Mouse (Mus musculus) frontal cortex, postnatal 10 days (tissue): ENCODE measurements around the gene Glra3.

Experiments
- DNase-seq, 2 experiments: peaks; one replicate each; pipeline ENCODE4 v3.0.0; 2022; ENCODE audit warnings: low spot score in 2 of 2, mixed read lengths in 1 of 2

Glra3 gene

DNA sequence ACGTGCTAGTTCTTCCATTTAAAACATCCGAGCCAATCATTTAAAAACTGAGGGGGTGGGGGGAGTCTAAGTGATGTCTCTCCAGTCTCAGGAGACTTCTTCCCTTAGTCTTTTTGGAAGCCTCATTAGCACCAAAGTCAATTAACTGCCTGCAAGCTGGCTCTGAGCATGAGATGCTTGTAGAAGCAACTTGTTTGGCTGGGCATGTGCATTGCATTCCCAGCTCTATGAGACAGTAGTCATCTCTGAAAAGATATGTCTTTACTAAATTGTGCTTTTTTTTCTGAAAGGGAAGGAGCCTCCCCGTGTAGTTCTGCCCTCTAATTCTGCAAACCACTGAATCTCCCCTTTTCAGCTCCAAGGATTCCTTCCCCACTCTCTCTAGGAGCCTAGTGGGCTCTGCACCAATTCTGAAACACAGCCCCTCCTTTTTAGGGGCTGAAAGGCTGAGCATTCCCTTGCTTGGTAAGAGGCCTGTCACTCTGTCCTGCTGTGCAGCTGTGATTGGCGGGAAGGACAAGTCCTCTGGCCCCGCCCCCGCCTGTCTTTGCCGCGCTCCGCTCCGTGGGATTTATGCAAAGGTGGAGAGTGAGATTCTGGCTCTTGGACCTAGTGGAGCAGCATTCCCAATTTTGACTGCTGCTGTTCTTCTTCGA, at the start of gene Glra3:
Gene Glra3, plus strand, starts transcription at position 591 of the 656 bp plus-strand sequence.
- DNase-seq = peak; percentile 22 to 45

DNA sequence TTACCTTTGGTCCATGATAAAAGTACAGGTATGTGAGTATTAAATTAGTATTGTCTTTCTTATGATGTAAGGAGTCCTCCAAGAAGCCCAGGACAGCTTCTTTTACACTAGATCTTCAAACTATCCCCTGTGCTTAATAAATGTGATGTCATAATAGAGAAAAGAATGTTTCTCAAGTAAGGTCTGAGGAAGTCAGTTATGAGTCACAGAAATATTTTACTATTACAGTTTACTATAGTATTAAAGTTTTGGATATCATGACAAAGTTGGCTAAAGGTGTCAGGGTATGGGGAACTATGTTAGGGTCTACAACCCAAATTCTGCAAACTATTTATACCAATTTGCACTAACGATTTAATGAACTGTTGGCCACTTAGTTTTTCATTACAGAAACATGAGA, 33.4 kb upstream of the Glra3 start, which contains the start of gene Adam29:
Gene Adam29, minus strand, starts transcription at position 101 of the 400 bp plus-strand sequence.
- no peak for DNase-seq

DNA sequence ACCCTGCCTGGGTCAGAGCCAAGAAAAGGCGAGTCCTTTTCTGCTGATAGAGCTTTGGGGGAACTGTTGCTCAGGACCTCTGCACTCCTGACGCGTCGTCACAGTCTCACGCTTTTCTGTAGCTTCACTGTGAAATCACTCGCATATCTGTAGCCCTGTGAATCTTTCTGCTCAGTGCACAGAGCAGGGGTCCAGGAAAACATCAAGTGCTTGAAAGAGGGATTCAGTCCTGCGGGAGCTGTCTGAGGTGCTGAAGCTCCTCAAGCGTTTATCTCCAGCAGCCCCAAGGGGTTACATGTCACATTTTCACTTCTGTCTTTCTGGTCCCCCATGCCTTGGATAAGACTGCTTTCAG, 243 bp downstream of the Glra3 start:
- DNase-seq = peak in 1 of 2 experiments; percentile 7

DNA sequence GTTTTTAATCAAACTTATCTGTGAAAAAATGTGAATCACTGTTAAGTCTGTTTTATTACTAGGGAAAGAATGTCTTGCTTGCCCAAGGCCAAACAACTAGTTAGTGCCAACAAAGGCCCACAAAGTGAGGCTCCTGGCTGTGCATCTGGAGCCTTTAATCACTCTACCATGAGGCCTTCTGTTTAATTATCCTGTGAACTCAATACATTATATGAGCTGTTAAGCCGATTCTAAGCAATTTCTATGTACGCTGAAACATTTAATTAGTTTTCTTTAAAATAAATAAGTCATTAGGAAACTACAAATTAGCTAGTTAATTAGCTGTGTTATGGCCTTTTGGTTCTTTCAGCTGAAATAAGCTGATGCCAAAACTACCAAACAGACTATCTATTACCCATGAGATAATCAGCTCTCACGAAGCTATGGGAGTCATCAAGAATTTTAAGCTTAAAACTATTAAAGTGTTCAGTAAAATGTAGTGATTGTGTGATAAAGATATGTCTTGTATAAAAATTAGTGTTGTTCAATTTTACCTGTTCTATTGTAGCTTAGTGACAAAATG, 24.6 kb downstream of the Glra3 start:
- no peak for DNase-seq

DNA sequence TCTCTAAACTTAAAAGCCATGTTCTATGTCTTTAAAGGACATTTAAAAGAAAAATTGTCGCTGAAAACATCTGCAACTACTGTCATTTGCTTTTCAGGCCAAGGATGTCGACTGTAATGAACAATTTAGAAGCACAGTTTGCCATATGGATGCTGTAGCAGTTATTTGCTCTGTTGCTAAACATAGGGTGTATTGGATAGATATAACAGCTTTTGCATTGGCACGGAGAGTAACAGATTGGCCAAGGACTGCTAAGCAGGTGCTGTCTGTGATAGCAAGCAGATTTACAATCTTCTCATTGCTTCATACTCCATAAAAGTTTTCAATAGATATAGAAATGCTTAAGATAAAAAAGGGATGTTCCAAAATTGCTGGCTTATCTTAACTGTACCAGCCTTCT, 57.6 kb downstream of the Glra3 start:
- peak; percentile 5 to 7 for DNase-seq

DNA sequence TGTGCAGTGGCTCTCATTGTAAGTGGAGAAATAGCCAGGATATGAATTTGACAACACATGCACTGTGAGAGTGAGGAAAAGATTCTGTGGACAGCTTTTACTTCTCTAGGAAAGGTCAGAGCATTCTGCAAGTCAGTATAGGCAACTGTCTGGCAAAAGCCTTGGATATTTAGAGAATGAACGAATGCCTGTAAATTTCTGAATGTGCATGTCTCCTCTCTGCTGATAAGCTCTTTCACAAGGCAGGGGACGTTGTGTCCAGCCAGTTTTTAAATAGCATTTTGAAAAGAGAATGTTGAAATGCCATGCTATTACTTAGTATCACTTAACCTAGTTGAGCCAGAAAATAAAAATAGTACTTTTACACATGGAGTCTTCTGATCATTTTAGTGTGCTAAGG, 114.1 kb downstream of the Glra3 start:
- no peak for DNase-seq

DNA sequence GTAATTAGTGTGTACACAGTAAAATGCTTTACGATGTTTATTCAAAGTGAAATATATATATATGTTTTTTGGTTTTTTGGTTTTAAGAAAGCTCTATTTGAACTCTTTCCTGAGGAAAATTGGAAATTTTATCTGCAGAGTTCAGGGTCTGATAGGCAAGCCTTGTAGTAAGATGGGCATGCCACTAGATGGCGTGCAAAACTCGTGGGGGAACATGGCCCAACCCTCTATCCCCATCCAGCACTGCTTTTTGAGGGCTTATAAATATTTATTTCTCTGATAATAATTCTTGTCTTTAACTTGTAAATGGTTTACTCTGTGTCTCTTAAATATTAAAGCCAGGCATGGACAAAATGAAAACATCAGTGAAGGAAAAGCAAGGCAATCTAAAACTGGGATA, 122.8 kb downstream of the Glra3 start:
- DNase-seq = peak in 1 of 2 experiments; percentile 13

DNA sequence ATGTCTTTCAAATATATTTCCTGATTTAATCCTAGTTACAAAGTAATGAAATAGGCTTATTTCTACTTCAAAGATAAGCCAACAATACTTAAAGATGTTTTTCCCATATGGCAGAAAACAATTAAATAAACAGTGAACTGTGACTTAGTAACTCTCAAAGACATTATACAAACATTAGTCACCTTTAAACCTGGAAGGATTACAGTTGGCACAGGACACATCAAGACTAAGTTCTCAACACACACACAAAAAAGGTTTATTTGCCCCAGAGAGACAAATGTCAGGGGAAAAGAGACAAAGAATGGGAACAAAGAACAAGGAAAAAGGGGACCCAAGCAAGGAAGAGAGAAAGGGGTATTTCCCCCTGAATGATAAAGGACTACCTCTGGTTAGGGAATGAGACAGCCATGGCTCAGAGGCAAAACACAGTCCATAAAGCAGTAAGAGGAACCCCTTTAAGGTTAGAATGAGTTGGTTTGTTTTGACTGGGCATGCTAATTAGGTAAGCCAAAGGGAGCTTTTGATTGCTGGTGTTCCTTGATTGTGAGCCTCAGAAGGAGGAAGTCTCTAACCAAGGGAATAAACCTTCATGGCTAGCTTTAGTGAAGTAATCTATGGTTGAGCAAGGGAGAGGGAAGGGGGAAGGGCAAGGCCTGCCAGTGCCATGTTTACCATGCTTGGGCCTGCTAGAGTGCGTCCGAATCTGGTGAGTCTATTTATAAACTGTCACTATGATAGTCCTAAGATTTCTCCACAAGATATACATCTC, 130.4 kb downstream of the Glra3 start:
- no peak for DNase-seq

DNA sequence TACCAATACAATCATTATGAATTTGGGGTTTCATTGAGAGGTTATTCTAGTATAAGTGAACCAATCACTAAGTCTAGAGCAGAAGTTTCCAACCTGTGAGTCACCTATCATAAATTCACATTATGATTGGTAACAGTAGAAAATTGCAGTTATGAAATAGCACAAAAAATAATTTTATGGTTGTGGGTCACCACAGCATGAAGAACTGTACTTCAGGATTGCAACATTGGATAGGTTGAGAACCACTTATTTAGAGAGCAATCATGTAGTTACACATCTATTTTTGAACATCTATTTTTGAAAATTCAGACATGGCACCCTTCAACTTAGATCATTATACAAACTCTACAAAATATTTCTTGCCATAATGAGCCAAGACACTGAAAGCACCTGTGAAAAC, 143.4 kb downstream of the Glra3 start:
- no peak for DNase-seq

DNA sequence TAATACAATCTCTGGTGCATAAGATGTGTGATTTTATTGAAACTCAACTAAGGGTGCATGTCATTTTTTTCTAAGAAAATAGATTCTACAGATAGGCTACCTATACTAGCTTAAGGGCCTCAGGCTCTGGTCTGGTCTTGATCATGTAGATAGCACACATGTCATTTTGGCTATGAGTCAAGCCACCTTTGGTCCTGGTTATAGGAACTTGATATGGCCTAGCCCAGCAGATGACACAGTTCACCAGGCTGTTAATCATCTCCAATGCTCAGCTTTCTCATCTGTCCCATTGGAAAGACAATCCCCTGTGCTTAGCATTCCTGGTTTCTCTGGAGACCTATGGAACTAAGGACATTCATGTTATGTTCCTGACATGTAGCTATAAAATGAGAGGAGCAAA, 154.1 kb downstream of the Glra3 start:
- DNase-seq = no peak

DNA sequence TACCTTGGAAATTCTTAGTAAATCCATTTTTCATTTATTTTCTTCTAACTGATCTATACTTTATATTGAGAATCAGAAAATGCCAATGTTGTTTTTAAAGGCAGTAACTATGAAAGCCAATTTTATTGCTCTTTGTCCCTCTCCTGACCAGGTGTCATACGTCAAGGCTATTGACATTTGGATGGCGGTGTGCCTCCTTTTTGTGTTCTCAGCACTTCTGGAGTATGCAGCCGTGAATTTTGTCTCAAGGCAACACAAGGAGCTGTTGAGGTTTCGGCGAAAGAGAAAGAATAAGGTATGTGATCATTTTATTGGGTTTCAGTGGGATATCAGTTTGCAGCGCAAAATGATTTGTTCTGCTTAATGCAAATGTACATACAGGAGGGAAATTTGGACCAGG, 170.0 kb downstream of the Glra3 start:
- DNase-seq = no peak

DNA sequence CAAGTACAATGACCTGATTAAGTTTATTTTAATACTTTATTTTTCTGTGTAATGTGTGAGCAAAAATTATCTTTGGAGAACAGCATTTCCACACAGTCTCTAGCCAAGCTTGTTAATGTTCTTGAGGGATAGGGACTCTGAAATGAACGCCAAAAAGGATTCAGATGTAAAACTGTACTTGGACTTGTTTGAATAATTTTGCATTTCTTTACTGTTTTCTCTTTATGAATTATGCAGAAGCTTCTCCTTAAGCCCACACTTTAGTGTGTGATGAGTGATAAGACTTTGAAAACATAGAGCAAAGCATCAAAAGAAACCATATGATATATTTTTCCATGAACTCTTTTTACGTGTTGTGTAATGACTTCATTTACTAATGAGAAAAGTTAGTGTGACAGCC, 189.1 kb downstream of the Glra3 start:
- no peak for DNase-seq

DNA sequence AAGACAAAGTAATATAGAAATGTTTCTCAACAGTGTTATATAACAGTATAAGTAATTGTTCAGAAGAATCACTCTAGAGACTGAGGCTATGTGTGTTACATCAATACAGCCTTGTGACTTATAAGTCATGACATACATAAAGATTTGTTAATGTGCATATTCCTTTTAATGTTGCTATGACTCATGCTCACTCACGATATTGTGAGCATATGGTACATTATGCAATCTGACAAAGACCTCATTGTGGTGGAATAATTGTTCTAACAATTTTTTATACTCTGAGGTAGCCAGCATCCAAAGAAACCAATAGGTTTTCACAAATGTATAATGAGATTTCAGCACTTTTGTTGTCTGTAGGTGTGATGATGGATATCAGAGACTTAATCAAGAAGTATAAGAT, 210.4 kb downstream of the Glra3 start:
- DNase-seq = no peak

DNA sequence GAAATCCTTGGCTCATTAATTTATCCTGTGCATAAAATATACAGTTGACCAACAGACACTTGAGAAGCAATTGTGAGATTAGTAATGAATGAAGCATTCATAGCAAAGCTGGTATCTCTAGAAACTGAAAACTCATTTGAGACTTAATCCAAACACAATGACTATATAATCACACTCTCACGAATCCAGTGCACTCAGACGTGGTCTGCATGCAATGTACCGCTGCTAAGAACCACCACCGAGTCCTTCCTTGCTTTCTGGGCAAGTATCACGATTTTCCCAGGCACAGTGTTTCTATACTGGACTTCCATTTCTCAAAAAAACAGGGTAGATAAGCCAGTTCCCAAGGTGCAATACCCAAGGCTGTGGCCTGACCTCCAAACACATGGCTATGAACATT, 211.3 kb downstream of the Glra3 start:
- DNase-seq = no peak

DNA sequence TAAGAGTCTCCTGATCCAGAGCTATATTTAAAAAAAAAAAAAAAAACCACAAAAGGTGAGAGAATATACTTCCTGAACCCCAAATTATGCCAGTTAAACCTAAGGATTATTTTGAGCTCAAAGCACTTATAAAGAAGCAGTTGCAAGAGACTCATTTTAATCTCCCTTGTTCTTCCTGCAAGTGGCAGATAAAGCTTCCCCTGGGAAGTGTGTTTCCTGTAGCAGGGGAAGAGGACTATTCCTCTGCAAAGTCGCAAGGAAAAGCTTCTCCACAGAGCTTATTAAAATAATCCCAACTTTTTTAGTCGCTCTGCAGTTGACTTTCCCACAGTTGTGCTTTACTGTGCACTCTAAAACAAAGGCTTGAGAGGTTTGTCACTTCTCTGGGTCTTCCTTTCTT, 218.7 kb downstream of the Glra3 start:
- DNase-seq = no peak
